Mouse (Mus musculus) stomach, embryonic 16.5 days (tissue): ENCODE data around the gene Sod2. TPM values are rescaled to one million over a fixed set of nuclear protein-coding genes. Genes with fewer than 3 reads are reported as not detected.
"Not testable (repeated sequence)": the region's sequence is repeated elsewhere in the genome, so short reads cannot be mapped to it uniquely, and the experiment has no call there.

Experiments
- ATAC-seq: fragments of 200-750 bp; cut with Nextera tagmentation; 2 replicates; pipeline ENCODE4 v1.8.0; 2017; ENCODE audit warnings: moderate number of reproducible peaks, moderate TSS enrichment; ENCODE audit not compliant: insufficient read depth, low FRiP score
- H3K27ac ChIP-seq: fragments of 300-500 bp; sonication (generic); 2 replicates; pipeline ENCODE4 v1.5.1; 2014; ENCODE audit warnings: low read length
- H3K27me3 ChIP-seq: fragments of 300-500 bp; sonication (generic); 2 replicates; pipeline ENCODE4 v1.6.1; 2014; ENCODE audit warnings: low read length, control low read depth, mixed read lengths; ENCODE audit not compliant: control insufficient read depth, insufficient read depth
- H3K36me3 ChIP-seq: fragments of 300-500 bp; sonication (generic); 2 replicates; pipeline ENCODE4 v1.6.1; 2014; ENCODE audit warnings: low read length; ENCODE audit not compliant: control insufficient read depth, insufficient read depth
- H3K4me1 ChIP-seq: fragments of 300-500 bp; sonication (generic); 2 replicates; pipeline ENCODE4 v1.6.1; 2014; ENCODE audit warnings: low read length, control low read depth, mixed read lengths; ENCODE audit not compliant: control insufficient read depth, insufficient read depth
- H3K4me2 ChIP-seq: fragments of 300-500 bp; sonication (generic); 2 replicates; pipeline ENCODE4 v1.6.1; 2014; ENCODE audit warnings: low read depth, low read length, mixed read lengths
- H3K4me3 ChIP-seq: fragments of 300-500 bp; sonication (generic); replicated peaks from 2 replicates; pipeline ENCODE4 v1.5.1; 2014; ENCODE audit warnings: mild to moderate bottlenecking, low read length
- H3K9ac ChIP-seq: fragments of 300-500 bp; sonication (generic); 2 replicates; pipeline ENCODE4 v1.6.1; 2014; ENCODE audit warnings: low read length
- H3K9me3 ChIP-seq: fragments of 300-500 bp; sonication (generic); replicated peaks from 2 replicates; pipeline ENCODE4 v1.6.1; 2016; ENCODE audit warnings: low read length, control low read depth; ENCODE audit not compliant: control insufficient read depth
- WGBS: fragments of 180-500 bp; shearing (Covaris S2); extraction: QIAGEN DNeasy Blood & Tissue Kit; methylation state at CpG from one replicate; pipeline ENCODE4 v1.1.7; 2014; 5-methylcytosine and 5-hydroxymethylcytosine counted together
- polyA plus RNA-seq: library from polyadenylated mRNA; unstranded; fragments of >200 nt; fragmentation: Nextera tagmentation; extraction: Ambion mirVana; gene quantifications from 2 replicates; pipeline ENCODE4 v1.2.1, GENCODE M21; 2015

Sod2 gene
- polyA plus RNA-seq, 1 experiment from 2014 or later, result 130 TPM

DNA sequence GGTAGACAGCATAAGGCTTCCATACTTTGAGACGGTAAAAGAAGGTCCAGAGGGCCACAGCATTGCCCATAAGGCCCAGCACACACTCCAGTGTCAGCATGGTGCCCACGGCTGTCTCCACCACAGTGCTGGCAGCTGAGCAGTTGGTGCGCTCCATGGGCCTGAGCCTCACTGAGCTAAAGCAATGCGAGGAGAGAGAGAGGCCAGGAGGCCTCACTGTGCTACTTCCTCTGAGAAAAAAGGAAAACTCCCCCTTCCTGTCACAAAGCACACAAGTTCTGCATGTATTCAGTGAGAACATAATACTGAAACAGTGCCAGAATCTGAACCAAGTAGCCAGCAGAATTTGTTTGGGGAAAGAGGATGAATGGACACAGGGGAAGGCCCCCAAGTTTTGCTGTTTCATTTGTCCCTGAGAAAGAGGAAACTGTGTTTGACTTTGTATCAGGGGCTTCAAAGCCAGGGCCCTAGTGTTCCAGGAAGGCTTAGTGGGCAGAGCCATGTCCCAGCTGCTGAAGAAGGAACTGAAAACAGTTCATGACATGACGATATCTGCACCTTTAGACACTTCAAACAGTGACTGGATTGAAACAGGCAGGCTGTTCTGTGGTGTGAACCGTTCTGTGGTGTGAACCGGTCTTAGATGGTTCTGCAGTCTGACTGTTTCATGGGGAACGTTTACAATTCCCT, 45.6 kb downstream of the Sod2 start, which contains the start of gene Gpr31b:
Gene Gpr31b (minus strand): TSS at position 173 of the 690 bp plus-strand sequence.
- peak; percentile 73; the same call in 1 of the 2 replicates for ATAC-seq

DNA sequence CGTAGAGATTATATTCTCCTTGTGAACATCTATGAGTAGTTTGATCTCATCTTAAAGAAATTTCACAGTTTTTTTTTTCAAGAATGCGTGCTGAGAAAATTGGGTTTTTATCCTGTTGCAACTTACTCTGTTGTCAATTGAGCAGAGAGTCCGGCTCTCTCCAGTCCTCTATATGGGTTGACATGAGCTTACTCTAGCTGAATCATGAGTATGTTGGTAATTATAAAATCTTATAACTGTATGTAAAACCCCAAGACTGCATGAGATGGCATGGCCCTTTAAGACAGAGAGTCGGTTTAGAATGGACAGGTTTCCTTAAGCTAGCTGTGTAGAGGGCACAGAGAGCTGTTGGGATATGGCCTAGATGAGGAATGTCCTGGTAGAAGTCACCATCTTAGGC, 54.2 kb downstream of the Sod2 start, which contains the start of gene Tcp10b:
Gene Tcp10b (plus strand): TSS at position 301 of the 400 bp plus-strand sequence.
- H3K9me3 ChIP-seq, H3K36me3 ChIP-seq, H3K4me2 ChIP-seq, ATAC-seq, H3K27me3 ChIP-seq, H3K4me3 ChIP-seq, H3K27ac ChIP-seq, H3K9ac ChIP-seq, H3K4me1 ChIP-seq: not testable (repeated sequence)
- 89% methylated on average over 4 of the region's 4 CpGs for WGBS

More for the DNA sequence above, 45.6 kb downstream of the Sod2 start, which contains the start of gene Gpr31b:
- H3K27ac ChIP-seq, H3K4me1 ChIP-seq, H3K4me2 ChIP-seq, H3K4me3 ChIP-seq, H3K27me3 ChIP-seq, H3K9me3 ChIP-seq, H3K36me3 ChIP-seq, H3K9ac ChIP-seq: not testable (repeated sequence)
- no CpG with 5 or more reads among the region's 8 CpGs for WGBS

DNA sequence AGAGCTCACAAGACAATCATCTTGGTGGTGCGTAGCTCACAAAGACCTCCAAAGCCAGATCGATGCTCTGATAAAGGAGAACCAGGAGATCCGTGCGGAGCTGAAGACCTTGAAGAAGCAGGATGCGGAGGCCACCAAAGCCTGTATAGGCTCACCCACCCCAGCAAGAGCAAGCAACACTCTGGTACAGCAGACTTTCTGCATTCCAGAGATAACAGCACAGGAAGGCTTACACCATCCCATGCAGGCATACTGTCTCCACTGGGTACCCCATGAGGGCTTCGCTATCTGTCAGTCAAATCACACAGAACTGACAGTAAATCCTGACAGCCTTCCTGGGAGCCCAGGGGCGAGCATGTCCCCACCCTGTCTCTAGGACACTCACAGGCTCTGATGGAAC, 56.2 kb downstream of the Sod2 start:
- H3K27ac ChIP-seq, H3K4me1 ChIP-seq, H3K4me2 ChIP-seq, H3K9ac ChIP-seq, H3K27me3 ChIP-seq, H3K9me3 ChIP-seq, H3K4me3 ChIP-seq, H3K36me3 ChIP-seq: not testable (repeated sequence)
- ATAC-seq, result 0 out of 2 replicates have a peak, but pooled peaks have one; percentile 47
- WGBS, result 80% methylated on average over 2 of the region's 7 CpGs

DNA sequence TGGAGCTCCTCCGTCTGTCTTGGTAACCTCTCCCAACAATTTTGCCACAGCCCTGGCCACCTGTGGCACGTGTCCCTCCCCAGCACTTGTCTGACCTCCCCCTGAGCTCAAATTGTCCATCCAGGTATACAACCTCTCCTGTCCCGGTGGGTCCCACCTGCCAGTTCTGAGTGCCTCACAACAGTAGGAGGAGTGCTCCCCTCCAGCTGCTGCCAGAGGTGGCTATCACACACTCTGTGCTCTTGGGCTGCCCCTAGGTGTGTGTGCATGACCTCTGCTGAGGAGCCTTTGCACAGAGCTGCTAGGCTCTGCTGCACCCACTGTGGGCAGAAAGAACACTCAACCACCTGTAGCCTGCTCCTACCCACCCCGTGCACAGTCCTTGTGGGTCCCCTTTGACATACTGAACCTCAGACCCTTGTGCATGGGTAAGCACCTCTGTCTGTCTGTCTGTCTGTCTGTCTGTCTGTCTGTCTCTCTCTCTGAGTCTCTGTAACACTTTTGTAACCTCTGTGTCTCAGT, 61.3 kb downstream of the Sod2 start:
- not testable (repeated sequence) for H3K36me3 ChIP-seq, H3K27me3 ChIP-seq, H3K4me2 ChIP-seq, H3K4me1 ChIP-seq, H3K9me3 ChIP-seq, H3K4me3 ChIP-seq, H3K9ac ChIP-seq, H3K27ac ChIP-seq
- peak; percentile 63 for ATAC-seq
- WGBS, result 100% methylated on average over 1 of the region's 4 CpGs

DNA sequence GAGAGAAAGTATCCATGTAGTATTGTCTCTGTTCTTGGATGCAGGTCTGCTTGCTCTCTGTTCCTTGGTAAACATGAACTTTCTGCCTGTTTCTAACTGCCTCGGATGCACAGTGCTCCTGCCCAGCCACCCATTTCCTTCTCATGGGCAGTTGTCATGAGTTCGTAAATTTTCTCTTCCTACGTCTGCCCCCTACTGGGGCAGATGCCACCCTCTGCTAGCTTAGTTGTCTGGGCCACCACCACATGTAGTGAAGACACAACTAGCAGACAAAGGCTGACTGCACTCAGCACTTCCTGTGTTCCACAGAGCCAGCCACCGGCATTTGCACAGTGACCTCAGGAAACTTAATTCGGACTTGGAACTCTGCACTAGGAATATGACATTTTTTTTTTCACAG, 62.6 kb downstream of the Sod2 start:
- 76% methylated on average over 3 of the region's 5 CpGs for WGBS
- H3K27ac ChIP-seq, H3K4me1 ChIP-seq, H3K9ac ChIP-seq, H3K36me3 ChIP-seq, H3K4me2 ChIP-seq, H3K9me3 ChIP-seq, H3K27me3 ChIP-seq, ATAC-seq, H3K4me3 ChIP-seq: not testable (repeated sequence)

Other genes starting within 250 kb of the Sod2 start
- 38.6 and 39.3 TPM in 2 replicates for gene Igf2r, start 237.2 kb upstream of the Sod2 start, polyA plus RNA-seq
- 0.84 and 0.89 TPM in 2 replicates for gene Mas1, start 138.7 kb upstream of the Sod2 start, polyA plus RNA-seq
- gene Mrgprh, start 130.8 kb upstream of the Sod2 start, polyA plus RNA-seq, result 0.09 TPM in 1 of 2 replicates, not detected in the other
- 0.42 and 1.1 TPM in 2 replicates for gene Pnldc1, start 96.6 kb upstream of the Sod2 start, polyA plus RNA-seq
- 347 and 392 TPM in 2 replicates for gene Tcp1, start 91.1 kb upstream of the Sod2 start, polyA plus RNA-seq
- 120 and 141 TPM in 2 replicates for gene Mrpl18, start 90.5 kb upstream of the Sod2 start, polyA plus RNA-seq
- gene Acat3, start 66.2 kb upstream of the Sod2 start, polyA plus RNA-seq, result 1.2 and 1.5 TPM in 2 replicates
- gene Acat2, start 46.1 kb upstream of the Sod2 start, polyA plus RNA-seq, result 137 TPM in 2 replicates
- 101 and 105 TPM in 2 replicates for gene Wtap, start 12.7 kb upstream of the Sod2 start, polyA plus RNA-seq
- gene Gpr31b, start 45.5 kb downstream of the Sod2 start, polyA plus RNA-seq, result not detected in 2 replicates
- 0.15 TPM in 1 of 2 replicates, not detected in the other for gene Tcp10b, start 54.3 kb downstream of the Sod2 start, polyA plus RNA-seq
- not detected in 2 replicates for gene Unc93a, start 125.0 kb downstream of the Sod2 start, polyA plus RNA-seq
- gene Smok2a, start 214.3 kb downstream of the Sod2 start, polyA plus RNA-seq, result not detected in 2 replicates
- gene Smok2b, start 223.4 kb downstream of the Sod2 start, polyA plus RNA-seq, result not detected in 2 replicates